Mouse (Mus musculus) liver, embryonic 15.5 days (tissue): ENCODE results near the gene Wdr11. TPM values are rescaled to one million over a fixed set of nuclear protein-coding genes. Genes with fewer than 3 reads are reported as not detected.

ENCODE experiments used
- ATAC-seq: fragments of 200-750 bp; cut with Nextera tagmentation; 2 replicates; pipeline ENCODE4 v1.8.0; 2017; ENCODE audit warnings: moderate number of reproducible peaks, mild to moderate bottlenecking, moderate library complexity; ENCODE audit not compliant: insufficient read depth
- H3K27ac ChIP-seq: fragments of 300-500 bp; sonication (generic); replicated peaks from 2 replicates; pipeline ENCODE4 v1.5.1; 2015; ENCODE audit warnings: mild to moderate bottlenecking, inconsistent platforms
- H3K27me3 ChIP-seq: fragments of 300-500 bp; sonication (generic); 2 replicates; pipeline ENCODE4 v1.6.1; 2015; ENCODE audit warnings: mild to moderate bottlenecking, inconsistent platforms
- H3K36me3 ChIP-seq: fragments of 300-500 bp; sonication (generic); replicated peaks from 2 replicates; pipeline ENCODE4 v1.6.1; 2015; ENCODE audit warnings: moderate library complexity, mild to moderate bottlenecking, inconsistent platforms
- H3K4me1 ChIP-seq: fragments of 300-500 bp; sonication (generic); replicated peaks from 2 replicates; pipeline ENCODE4 v1.6.1; 2015; ENCODE audit warnings: inconsistent platforms
- H3K4me2 ChIP-seq: fragments of 300-500 bp; sonication (generic); 2 replicates; pipeline ENCODE4 v1.6.1; 2015; ENCODE audit warnings: moderate library complexity, mild to moderate bottlenecking, inconsistent platforms
- H3K4me3 ChIP-seq: fragments of 300-500 bp; sonication (generic); replicated peaks from 2 replicates; pipeline ENCODE4 v1.5.1; 2015; ENCODE audit warnings: mild to moderate bottlenecking, inconsistent platforms
- H3K9ac ChIP-seq: fragments of 300-500 bp; sonication (generic); 2 replicates; pipeline ENCODE4 v1.6.1; 2015; ENCODE audit warnings: moderate library complexity, mild to moderate bottlenecking, inconsistent platforms
- H3K9me3 ChIP-seq: fragments of 300-500 bp; sonication (generic); replicated peaks from 2 replicates; pipeline ENCODE4 v1.6.1; 2016; ENCODE audit warnings: inconsistent platforms
- WGBS: fragments of 180-500 bp; shearing (Covaris S2); methylation state at CpG from one replicate; pipeline ENCODE4 v1.1.7; 2015; ENCODE audit warnings: mixed read lengths; ENCODE audit not compliant: insufficient replicate concordance; 5-methylcytosine and 5-hydroxymethylcytosine counted together
- polyA plus RNA-seq: library from polyadenylated mRNA; unstranded; fragments of >200 nt; fragmentation: Nextera tagmentation; extraction: Ambion mirVana; gene quantifications from 2 replicates; pipeline ENCODE4 v1.2.1, GENCODE M21; 2015

The Wdr11 gene
- polyA plus RNA-seq, 1 experiment from 2014 or later = 11.2 TPM

DNA sequence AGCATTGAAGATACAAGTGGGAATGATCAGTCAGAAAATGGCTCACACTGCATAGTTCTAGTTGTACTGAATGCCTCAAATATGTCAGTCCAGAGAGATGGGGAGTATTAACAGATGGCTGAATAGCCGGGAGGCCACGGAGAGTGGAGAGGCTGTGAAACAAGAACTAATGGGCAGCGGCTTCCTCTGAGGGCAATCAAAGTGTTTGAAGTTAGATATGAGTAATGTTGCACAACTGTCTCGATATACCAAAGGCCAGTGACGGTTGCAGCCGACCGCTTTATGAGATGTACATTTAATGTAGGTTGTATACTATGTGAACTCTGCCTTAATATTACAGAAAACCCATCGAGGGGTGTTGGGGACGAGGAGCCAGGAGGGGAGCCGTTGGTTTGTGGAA, 78.6 kb downstream of the Wdr11 start:
- H3K27me3 ChIP-seq = no peaks in the 10 kb centered on the region
- no peak overlapping the region for H3K27ac ChIP-seq
- H3K9me3 ChIP-seq = no peaks in the 10 kb centered on the region
- H3K4me1 ChIP-seq = no peaks in the 10 kb centered on the region; the same call in 1 of the 2 replicates
- no peak for ATAC-seq
- H3K4me2 ChIP-seq = no peak overlapping the region
- WGBS = 65% methylated on average over 10 of the region's 10 CpGs
- no peaks in the 10 kb centered on the region for H3K36me3 ChIP-seq
- H3K4me3 ChIP-seq = no peak overlapping the region
- no peak overlapping the region for H3K9ac ChIP-seq

DNA sequence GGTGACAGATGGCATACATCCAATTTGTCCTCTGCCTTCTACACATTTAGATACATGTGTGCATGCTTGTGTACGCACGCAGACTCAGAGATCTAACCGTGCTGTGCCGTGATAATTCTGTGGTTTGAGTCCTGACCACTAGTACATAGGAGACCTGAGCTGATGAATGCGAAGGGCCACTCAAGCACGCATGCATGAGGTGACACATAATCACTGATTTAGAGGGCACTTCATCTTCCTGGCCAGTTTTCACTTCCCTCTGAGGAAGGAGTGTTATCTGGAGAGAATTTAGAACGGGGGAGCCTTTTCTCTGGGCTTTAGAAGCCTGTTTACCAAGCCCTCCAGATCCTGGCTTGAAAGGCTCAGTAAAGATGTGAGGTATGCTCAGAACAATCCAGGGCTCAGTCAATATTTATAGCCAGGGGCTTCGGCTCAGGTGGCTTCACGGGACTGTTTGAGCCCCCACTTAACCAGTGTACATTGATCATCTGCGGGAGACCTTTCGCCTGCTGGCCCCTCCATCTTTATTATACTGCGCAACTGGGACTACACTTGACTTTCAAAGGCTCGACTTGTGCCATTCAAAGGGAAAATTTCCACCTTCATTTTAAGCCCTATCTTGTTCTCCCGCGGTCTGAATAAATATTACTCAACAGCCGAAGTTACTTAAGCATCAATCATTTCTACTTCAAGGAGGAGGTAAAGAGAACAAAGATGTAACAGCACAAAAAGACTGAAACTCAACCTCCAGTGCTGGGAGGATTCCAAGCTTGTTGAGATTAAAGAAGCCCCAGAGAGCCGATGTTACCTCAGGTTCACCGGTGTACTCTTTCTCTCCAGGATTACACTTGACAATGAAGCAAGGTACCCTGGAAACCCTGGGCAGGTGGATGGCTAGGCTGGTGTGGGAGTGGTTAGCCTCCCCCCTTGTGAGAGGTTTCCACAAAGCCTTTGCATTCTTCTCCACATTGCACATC, 80.3 kb downstream of the Wdr11 start:
- no peaks in the 10 kb centered on the region for H3K9me3 ChIP-seq
- H3K27ac ChIP-seq = no peak overlapping the region
- H3K27me3 ChIP-seq = no peaks in the 10 kb centered on the region
- H3K36me3 ChIP-seq = no peaks in the 10 kb centered on the region
- no peak overlapping the region for H3K4me3 ChIP-seq
- 65% methylated on average over 18 of the region's 18 CpGs for WGBS
- no peak overlapping the region for H3K9ac ChIP-seq
- H3K4me1 ChIP-seq = no peaks in the 10 kb centered on the region; the same call in 1 of the 2 replicates
- H3K4me2 ChIP-seq = no peak overlapping the region
- ATAC-seq = no peak

DNA sequence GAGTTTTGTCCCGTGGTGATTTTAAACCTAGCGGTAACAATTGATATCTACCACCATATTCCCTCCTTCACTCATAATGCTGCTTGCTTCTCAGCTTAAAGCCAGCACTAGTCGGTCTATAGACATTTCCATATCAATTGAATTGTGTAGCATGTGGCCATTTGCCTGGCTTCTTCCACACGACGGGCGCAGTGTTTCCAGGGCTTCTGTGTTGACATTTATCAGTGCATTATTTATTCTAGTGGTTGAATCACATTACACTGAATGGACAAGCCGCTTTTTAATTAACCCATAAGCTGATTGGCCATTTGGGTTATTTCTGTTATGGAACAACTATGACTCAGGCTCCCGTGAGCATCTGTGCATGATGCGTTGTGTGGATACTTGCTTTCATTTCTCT, 82.1 kb downstream of the Wdr11 start:
- Histone ChIP-seq H3K36me3 (no peaks in the 10 kb centered on the region), H3K9me3 (no peaks in the 10 kb centered on the region), H3K27me3 (no peaks in the 10 kb centered on the region), H3K4me3 (no peak overlapping the region), H3K4me2 (no peak overlapping the region), H3K27ac (no peak overlapping the region), H3K9ac (no peak overlapping the region), H3K4me1 (no peaks in the 10 kb centered on the region; the same call in 1 of the 2 replicates)
- no peak for ATAC-seq
- WGBS = 69% methylated on average over 9 of the region's 9 CpGs

DNA sequence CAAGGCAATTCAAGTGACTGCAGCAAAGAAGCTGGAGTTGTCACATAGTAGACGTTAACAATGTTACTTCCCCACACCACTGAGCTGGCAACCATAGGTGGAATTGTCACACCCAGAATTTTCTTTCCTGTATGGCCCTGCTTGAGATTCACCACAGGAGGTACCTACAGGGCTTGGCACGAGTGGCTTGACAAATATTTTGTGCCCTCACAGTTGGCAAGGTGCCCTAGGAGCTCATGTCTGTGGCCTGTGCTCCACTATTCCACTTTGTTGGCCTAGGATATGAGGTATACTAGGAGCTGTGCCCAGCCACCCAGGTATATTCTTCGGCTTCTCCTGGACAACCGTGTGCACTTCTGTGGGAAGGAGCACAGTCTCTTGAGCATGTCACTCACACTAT, 82.9 kb downstream of the Wdr11 start:
- no peaks in the 10 kb centered on the region for H3K36me3 ChIP-seq
- H3K9ac ChIP-seq = no peak overlapping the region
- WGBS = 57% methylated on average over 4 of the region's 4 CpGs
- no peak overlapping the region for H3K27ac ChIP-seq
- no peaks in the 10 kb centered on the region; the same call in 1 of the 2 replicates for H3K4me1 ChIP-seq
- no peak for ATAC-seq
- H3K4me3 ChIP-seq = no peak overlapping the region
- no peaks in the 10 kb centered on the region for H3K27me3 ChIP-seq
- H3K9me3 ChIP-seq = no peaks in the 10 kb centered on the region
- H3K4me2 ChIP-seq = no peak overlapping the region

DNA sequence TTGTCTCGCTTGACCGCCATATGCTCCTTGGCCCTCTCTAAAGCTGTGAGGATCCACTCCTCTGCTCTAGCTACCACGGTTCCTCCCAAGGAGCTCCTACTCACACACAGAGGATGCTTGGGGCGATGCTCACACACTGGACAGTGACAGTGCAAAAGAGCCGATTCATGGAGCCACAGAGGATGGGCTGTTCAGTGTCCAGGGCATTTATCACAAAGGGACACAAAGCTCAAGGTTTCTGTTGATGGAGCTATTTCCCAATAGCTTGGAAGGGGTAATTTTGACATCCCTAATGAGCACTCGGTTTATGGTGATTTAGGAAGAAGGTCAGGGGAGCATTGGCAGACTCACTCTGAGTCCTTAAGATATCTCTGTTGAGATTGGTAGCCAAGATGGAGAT, 84.2 kb downstream of the Wdr11 start:
- H3K4me1 ChIP-seq = no peaks in the 10 kb centered on the region
- no peak overlapping the region for H3K9ac ChIP-seq
- H3K9me3 ChIP-seq = no peaks in the 10 kb centered on the region
- no peaks in the 10 kb centered on the region for H3K36me3 ChIP-seq
- H3K4me2 ChIP-seq = no peak overlapping the region
- H3K4me3 ChIP-seq = no peak overlapping the region
- no peak overlapping the region for H3K27ac ChIP-seq
- no peak for ATAC-seq
- WGBS = 58% methylated on average over 6 of the region's 6 CpGs
- H3K27me3 ChIP-seq = no peaks in the 10 kb centered on the region

DNA sequence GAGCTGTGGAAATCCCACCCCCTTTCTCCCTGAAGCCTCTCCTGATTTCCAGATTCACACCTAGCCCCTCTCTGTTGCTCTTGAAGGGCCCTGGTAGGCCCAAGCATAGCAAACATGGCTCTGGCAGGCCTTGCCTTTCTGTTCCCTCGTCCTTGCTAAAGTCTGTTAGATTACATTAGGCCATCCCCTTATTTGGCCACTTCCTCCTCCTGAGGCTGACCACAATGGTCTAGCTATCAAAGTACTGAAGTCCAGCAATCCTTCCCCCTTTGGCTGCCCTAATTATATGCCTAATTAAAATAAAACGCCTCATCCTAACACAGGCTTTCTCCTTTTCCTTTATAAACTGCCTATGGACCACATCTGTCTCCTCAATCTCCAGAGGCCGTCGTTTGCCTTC, 85.5 kb downstream of the Wdr11 start:
- Histone ChIP-seq H3K4me1 (no peaks in the 10 kb centered on the region), H3K9ac (no peak overlapping the region), H3K27ac (no peak overlapping the region), H3K4me3 (no peak overlapping the region), H3K4me2 (no peak overlapping the region), H3K36me3 (no peaks in the 10 kb centered on the region), H3K9me3 (no peaks in the 10 kb centered on the region), H3K27me3 (no peaks in the 10 kb centered on the region)
- 60% methylated on average over 4 of the region's 4 CpGs for WGBS
- no peak for ATAC-seq

DNA sequence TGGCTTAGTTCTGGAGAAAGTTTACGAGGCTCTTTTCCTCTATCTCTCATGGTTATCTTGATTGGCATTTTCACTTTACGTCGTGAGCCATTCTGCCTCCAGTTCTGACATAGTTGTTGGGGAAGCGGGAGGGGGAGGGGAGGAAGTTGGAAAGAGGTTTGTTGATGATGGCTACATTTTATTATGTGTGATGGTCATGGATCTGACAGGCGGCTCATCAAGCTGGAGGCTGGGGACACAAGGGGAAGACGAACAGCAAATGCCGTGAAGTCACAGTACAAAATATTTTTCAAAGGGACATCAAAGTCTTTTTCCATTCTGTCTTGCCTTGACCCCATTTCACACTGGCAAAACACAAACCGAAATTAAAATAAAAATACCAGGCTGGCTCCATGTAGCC, 86.8 kb downstream of the Wdr11 start:
- no peaks in the 10 kb centered on the region for H3K4me1 ChIP-seq
- ATAC-seq = no peak
- 49% methylated on average over 8 of the region's 8 CpGs for WGBS
- H3K9ac ChIP-seq = no peak overlapping the region
- no peak overlapping the region for H3K4me3 ChIP-seq
- no peaks in the 10 kb centered on the region for H3K27me3 ChIP-seq
- H3K27ac ChIP-seq = no peak overlapping the region
- no peaks in the 10 kb centered on the region for H3K36me3 ChIP-seq
- no peaks in the 10 kb centered on the region for H3K9me3 ChIP-seq
- H3K4me2 ChIP-seq = no peak overlapping the region

DNA sequence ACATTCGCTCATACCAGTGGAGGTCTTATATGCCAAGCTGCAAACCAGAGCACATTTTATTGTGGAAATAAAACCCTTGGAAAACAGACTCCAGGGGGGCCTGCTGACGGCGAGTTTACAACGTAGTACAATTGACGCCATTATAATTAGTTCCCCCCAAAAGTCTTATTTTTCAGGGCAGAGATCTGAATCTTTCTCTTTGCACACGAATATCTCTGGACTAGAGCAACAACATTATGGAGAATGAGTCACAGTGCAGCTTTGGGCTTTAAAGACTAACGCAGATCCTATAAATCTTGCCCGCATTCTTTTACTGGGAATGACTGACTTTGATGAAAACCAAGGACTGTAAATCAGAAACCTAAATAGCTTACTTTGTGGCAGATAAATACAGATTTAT, 87.3 kb downstream of the Wdr11 start:
- Histone ChIP-seq H3K36me3 (no peaks in the 10 kb centered on the region), H3K9me3 (no peaks in the 10 kb centered on the region), H3K4me3 (no peak overlapping the region), H3K27ac (no peak overlapping the region), H3K27me3 (no peaks in the 10 kb centered on the region), H3K4me2 (no peak overlapping the region), H3K9ac (no peak overlapping the region), H3K4me1 (no peaks in the 10 kb centered on the region)
- 63% methylated on average over 8 of the region's 8 CpGs for WGBS
- no peak for ATAC-seq

DNA sequence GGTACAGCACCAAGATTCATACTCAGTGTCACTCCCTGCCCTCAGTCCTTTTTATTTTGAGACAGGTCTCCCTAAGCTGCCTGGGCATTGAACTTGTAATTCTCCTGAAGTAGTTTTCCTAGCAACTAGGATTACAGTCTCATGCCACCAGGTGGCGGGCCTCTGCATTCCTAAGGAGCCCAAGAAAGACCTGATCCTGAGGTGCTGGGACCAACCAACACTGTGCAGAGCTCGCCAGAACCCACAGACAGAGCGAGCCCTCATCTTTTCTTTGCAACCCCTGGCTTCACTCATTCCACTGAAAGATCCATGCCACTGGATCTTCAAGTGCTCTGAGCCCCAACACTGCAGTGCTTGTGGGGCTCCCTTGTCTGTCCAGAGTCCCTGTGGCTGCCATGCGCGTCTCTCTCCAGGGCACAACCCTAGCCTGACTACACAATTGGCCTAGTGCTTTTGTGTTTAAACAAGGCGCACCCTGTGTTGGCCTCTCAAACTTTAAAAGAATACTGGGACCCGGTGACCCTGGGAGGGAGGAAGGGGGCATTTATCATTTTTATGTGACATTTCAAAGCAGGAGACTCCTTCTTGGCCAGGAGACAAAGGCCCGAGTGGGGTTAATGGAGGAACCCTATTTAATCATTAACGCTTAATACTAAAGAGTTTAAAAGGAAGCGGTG, 89.0 kb downstream of the Wdr11 start:
- H3K4me2 ChIP-seq = no peak overlapping the region
- H3K27me3 ChIP-seq = no peaks in the 10 kb centered on the region
- H3K4me1 ChIP-seq = no peaks in the 10 kb centered on the region
- H3K27ac ChIP-seq = no peak overlapping the region
- WGBS = 59% methylated on average over 10 of the region's 10 CpGs
- no peaks in the 10 kb centered on the region for H3K9me3 ChIP-seq
- H3K36me3 ChIP-seq = no peaks in the 10 kb centered on the region
- H3K9ac ChIP-seq = no peak overlapping the region
- no peak overlapping the region for H3K4me3 ChIP-seq
- no peak for ATAC-seq

DNA sequence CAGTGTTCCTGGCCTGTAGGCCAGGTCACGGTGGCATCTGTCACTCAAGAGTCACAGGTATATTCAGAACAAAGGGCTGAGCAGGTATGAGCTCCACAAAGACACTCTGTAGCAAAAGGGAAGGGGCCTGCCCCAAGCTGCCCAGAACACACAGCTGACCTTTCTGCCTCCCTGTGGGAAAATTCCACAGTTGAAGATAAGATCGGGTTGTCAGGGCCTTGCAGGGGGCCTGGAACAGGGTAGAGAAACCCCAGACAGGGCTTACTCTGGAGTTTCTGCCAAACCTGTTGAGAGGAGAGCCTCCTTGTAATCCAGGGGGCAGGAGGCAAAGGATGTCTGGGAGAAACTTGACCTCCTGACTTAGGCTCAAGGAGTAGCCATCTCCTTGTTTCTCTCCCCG, 90.9 kb downstream of the Wdr11 start:
- no peak for ATAC-seq
- H3K4me3 ChIP-seq = no peak overlapping the region
- WGBS = 48% methylated on average over 3 of the region's 3 CpGs
- no peaks in the 10 kb centered on the region for H3K9me3 ChIP-seq
- no peaks in the 10 kb centered on the region for H3K36me3 ChIP-seq
- H3K4me1 ChIP-seq = no peaks in the 10 kb centered on the region
- H3K27me3 ChIP-seq = no peaks in the 10 kb centered on the region
- no peak overlapping the region for H3K9ac ChIP-seq
- H3K4me2 ChIP-seq = no peak overlapping the region
- no peak overlapping the region for H3K27ac ChIP-seq

DNA sequence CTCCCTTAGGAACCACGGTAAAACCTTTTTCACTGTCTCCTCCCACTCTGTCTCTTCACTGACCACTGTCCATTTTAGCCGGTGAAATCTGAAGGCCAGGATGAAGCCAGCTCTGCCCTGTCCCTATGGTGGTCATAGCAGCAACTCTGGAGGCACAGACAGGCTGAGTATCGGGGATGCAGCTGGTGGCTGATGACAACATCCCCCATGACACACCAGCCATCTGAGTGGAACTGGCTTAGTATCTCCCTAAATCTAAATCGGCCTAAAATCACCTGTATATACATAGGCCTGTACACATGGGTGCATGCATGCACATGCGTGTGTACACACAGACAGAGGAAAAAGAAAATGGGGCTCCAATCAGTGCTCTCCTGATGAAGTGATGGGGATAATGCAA, 93.7 kb downstream of the Wdr11 start:
- WGBS = 64% methylated on average over 5 of the region's 5 CpGs

More for the DNA sequence above, 93.7 kb downstream of the Wdr11 start:
- Histone ChIP-seq H3K9me3 (no peaks in the 10 kb centered on the region), H3K4me3 (no peak overlapping the region), H3K27me3 (no peaks in the 10 kb centered on the region), H3K9ac (no peak overlapping the region), H3K4me2 (no peak overlapping the region), H3K27ac (no peak overlapping the region), H3K36me3 (no peaks in the 10 kb centered on the region), H3K4me1 (no peaks in the 10 kb centered on the region)
- no peak for ATAC-seq
